Mouse (Mus musculus) megakaryocyte, adult 5-6 weeks (primary cell): ENCODE measurements around the gene Pno1. TPM values are rescaled to one million over a fixed set of nuclear protein-coding genes. Genes with fewer than 3 reads are reported as not detected.
"Not testable (repeated sequence)": the region's sequence is repeated elsewhere in the genome, so short reads cannot be mapped to it uniquely, and the experiment has no call there.

Source experiments
- ATAC-seq: 2 replicates; pipeline ENCODE4 v1.8.0; 2016; ENCODE audit warnings: mild to moderate bottlenecking, inconsistent platforms; ENCODE audit not compliant: poor library complexity, severe bottlenecking
- total RNA-seq, 2 experiments: library from RNA; stranded (forward) in 1 of 2; stranded (reverse) in 1 of 2; fragments of 153-499, 151-499 nt in 1 of 2; fragments of 221-1000, 200-1000 nt in 1 of 2; gene quantifications; 2 replicates each; pipeline versions ENCODE4 v1.2.3 to v1.2.4; 2015 to 2017

The Pno1 gene
- 27.7 and 32.5 TPM in 2 replicates for total RNA-seq (2015)
- 40.7 and 49.6 TPM in 2 replicates for total RNA-seq (2017)

GRCm38 (mm10) chr11:17211258-17212140, at the start of gene Pno1:
Gene Pno1 (minus strand): TSS chr11:17211568.
- ATAC-seq, result peak; percentile 89

- ATAC-seq, result peak; percentile 82
Measured at GRCm38 (mm10) chr11:17257861-17258260, 46.5 kb upstream of the Pno1 start.

GRCm38 (mm10) chr11:17257443-17257842, 46.1 kb upstream of the Pno1 start, which contains the start of gene C1d:
Gene C1d (plus strand): TSS chr11:17257579.
- peak; percentile 97 for ATAC-seq

GRCm38 (mm10) chr11:17256813-17257365, 45.5 kb upstream of the Pno1 start:
- ATAC-seq, result no peak

- ATAC-seq, result no peak
Measured at GRCm38 (mm10) chr11:17248715-17249114, 37.3 kb upstream of the Pno1 start.

GRCm38 (mm10) chr11:17238598-17238997, 27.2 kb upstream of the Pno1 start:
- not testable (repeated sequence) for ATAC-seq

- no peak for ATAC-seq
Measured at GRCm38 (mm10) chr11:17236449-17237037, 25.2 kb upstream of the Pno1 start.

GRCm38 (mm10) chr11:17232792-17233191, 21.4 kb upstream of the Pno1 start:
- no peak for ATAC-seq

GRCm38 (mm10) chr11:17221126-17221525, 9.8 kb upstream of the Pno1 start:
- ATAC-seq, result 0 out of 2 replicates have a peak, but pooled peaks have one; percentile 43

- no peak for ATAC-seq
Measured at GRCm38 (mm10) chr11:17215475-17215874, 4.1 kb upstream of the Pno1 start.

GRCm38 (mm10) chr11:17212903-17213509, 1.6 kb upstream of the Pno1 start:
- no peak for ATAC-seq

- ATAC-seq, result peak; percentile 45; the same call in 1 of the 2 replicates
Measured at GRCm38 (mm10) chr11:17212141-17212495, 750 bp upstream of the Pno1 start.

GRCm38 (mm10) chr11:17202481-17202880, 8.9 kb downstream of the Pno1 start:
- ATAC-seq, result no peak

- no peak for ATAC-seq
Measured at GRCm38 (mm10) chr11:17200936-17201335, 10.4 kb downstream of the Pno1 start.

GRCm38 (mm10) chr11:17199840-17200501, 11.4 kb downstream of the Pno1 start:
- ATAC-seq, result no peak

- no peak for ATAC-seq
Measured at GRCm38 (mm10) chr11:17199170-17199569, 12.2 kb downstream of the Pno1 start.

GRCm38 (mm10) chr11:17192151-17192844, 19.1 kb downstream of the Pno1 start:
- ATAC-seq, result peak; percentile 40

GRCm38 (mm10) chr11:17188786-17189185, 22.6 kb downstream of the Pno1 start:
- no peak for ATAC-seq

GRCm38 (mm10) chr11:17187649-17188048, 23.7 kb downstream of the Pno1 start:
- no peak for ATAC-seq

- peak; percentile 20; the same call in 1 of the 2 replicates for ATAC-seq
Measured at GRCm38 (mm10) chr11:17183165-17183564, 28.2 kb downstream of the Pno1 start.
